Mouse (Mus musculus): ENCODE results near the gene Agap2.

The Agap2 gene

GRCm38 (mm10) chr10:127080901-127081780 is 6.1 kb downstream of the Agap2 start:
- no peak for TF ChIP-seq GATA4 (IDR thresholded peaks at IDR 0.05; ENCODE audit: insufficient replicate concordance, low read length)

- TF ChIP-seq GATA4 (IDR thresholded peaks at IDR 0.05; ENCODE audit: insufficient replicate concordance, low read length) = no peak
These were observed 7.0 kb downstream of the Agap2 start for GRCm38 (mm10) chr10:127081996-127082620.

DNA sequence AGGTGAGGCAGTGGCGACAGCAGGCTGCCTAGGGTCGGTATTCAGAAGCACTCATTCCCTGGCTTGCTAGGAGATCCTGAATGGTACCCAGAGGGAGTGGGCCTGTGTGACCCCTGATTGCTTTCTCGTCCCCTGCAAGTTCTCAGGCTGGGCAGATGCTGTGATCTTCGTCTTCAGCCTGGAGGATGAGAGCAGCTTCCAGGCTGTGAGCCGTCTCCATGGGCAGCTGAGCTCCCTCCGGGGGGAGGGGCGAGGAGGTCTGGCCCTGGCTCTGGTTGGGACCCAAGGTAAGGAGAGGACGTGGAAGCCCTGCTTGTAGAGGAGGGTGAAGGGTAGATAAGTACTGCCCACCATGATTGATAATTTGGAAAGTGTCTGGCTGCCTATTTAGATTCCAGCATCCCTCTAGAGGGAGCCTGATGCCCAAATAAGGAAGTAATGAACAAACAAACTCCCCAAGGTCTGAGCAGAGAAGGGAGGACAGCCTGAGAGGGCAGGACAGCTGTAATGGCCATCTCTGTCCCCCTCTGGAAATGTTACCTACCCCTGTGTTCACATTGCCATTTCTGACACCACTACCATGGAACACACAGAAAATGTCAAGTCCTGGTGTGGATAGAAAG is 8.3 kb downstream of the Agap2 start:
- TF ChIP-seq GATA4 (IDR thresholded peaks at IDR 0.05; ENCODE audit: insufficient replicate concordance, low read length) = no peak

GRCm38 (mm10) chr10:127083915-127084306 is 8.8 kb downstream of the Agap2 start:
- TF ChIP-seq GATA4 (IDR thresholded peaks at IDR 0.05; ENCODE audit: insufficient replicate concordance, low read length) = no peak

DNA sequence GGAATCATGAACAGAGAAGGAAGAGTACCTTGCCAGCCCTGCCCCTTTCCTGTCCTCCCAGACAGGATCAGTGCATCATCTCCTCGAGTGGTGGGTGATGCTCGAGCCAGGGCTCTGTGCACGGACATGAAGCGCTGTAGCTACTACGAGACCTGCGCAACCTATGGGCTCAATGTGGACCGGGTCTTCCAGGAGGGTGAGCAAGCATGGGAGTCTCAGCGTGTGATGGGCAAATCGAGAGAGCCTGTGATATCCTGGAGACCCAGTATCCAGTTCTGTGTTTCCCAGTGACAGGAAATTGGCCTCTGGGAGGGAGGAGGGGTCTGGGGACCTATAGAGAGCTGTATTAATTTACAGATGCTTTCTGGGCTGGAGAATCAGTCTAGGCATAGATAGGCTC is 10.0 kb downstream of the Agap2 start:
- TF ChIP-seq GATA4 (IDR thresholded peaks at IDR 0.05; ENCODE audit: insufficient replicate concordance, low read length) = no peak

DNA sequence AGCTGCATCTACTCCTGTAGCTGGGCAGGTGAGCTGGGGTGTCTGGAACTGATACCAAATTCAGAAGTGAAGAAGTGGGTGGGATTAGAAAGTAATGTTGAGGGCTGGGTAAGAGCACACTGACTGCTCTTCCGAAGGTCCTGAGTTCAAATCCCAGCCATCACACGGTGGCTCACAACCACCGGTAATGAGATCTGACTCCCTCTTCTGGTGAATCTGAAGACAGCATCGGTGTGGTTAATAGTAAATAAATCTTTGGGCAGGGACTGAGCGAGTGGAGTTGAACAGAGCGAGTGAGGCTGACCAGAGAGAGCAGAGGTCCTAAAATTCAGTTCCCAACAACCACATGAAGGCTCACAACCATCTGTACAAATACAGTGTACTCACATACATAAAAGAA is 10.5 kb downstream of the Agap2 start:
- no peak for TF ChIP-seq GATA4 (IDR thresholded peaks at IDR 0.05; ENCODE audit: insufficient replicate concordance, low read length)

DNA sequence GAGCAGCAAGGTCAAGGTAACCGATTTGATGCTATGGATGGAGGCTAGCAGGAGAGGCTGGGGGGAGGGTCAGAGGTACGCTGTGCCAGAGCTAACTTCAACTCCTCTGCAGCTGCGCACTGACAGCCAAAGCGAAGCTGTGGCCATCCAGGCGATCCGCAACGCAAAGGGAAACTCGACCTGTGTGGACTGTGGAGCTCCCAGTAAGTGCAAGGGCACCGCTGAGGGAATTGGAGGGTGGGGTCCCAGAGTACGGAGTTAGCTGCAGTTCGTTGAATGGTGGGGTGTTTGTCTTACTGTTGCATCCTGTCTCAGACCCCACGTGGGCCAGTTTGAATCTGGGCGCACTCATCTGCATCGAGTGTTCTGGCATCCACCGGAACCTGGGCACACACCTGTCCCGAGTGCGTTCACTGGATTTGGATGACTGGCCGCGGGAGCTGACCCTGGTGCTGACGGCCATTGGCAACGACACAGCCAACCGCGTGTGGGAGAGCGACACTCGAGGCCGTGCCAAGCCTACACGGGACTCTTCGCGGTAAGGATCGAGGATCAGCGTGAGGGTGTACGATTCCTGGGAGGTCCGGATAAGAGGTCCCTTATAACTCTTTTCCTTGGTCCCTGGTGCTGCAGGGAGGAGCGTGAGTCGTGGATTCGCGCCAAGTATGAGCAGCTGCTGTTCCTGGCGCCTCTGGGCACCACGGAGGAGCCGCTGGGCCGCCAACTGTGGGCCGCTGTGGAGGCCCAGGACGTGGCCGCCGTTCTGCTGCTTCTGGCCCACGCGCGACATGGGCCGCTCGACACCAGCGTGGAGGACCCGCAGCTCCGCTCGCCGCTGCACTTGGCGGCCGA is 15.7 kb downstream of the Agap2 start:
- TF ChIP-seq GATA4 (IDR thresholded peaks at IDR 0.05; ENCODE audit: insufficient replicate concordance, low read length) = no peak

- no peak for TF ChIP-seq GATA4 (IDR thresholded peaks at IDR 0.05; ENCODE audit: insufficient replicate concordance, low read length)
These were observed 16.7 kb downstream of the Agap2 start for GRCm38 (mm10) chr10:127091507-127092396.

- no peak for TF ChIP-seq GATA4 (IDR thresholded peaks at IDR 0.05; ENCODE audit: insufficient replicate concordance, low read length)
These were observed 17.7 kb downstream of the Agap2 start for GRCm38 (mm10) chr10:127092742-127093141.

DNA sequence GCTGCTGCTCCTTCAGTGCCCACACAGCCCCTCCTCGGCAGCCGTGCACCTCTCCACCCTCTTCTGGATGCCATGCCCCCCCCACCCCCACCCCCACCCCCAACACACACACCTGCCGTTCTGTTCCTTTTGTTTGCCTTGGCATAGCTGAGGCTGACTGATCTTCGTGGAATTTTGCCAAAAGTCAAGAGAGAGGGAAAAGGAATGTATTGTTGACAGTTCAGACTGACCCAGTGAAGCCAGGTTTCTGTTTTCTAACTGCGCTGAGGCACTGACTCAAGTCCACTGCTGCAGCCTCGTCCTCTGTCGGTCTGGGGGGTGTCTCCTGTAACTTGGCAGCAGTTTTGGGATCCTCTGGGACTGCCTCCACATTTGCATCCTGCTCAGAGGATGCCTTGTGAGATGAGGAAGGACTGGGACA is 19.3 kb downstream of the Agap2 start:
- TF ChIP-seq GATA4 (IDR thresholded peaks at IDR 0.05; ENCODE audit: insufficient replicate concordance, low read length) = no peak

DNA sequence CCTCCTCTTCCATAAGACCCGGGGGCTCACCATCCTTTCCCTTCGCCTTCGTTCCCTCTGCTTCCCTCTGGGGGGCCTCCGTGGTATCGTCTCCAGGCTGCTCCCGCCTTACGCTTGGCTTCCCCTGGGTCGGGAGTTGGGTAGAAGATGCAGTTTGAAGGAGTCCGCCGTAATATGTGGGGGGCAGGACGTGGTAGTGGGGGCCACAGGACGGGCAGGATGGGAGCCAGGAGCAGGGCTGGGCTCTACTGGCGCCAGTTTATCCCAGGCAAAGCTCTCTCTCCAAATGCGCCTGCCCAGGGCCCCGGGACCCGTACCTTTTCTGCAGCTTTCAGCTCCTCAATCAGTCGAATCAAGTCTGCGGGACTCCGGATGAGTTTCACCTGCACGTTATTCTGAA is 23.4 kb downstream of the Agap2 start:
- no peak for TF ChIP-seq GATA4 (IDR thresholded peaks at IDR 0.05; ENCODE audit: insufficient replicate concordance, low read length)

GRCm38 (mm10) chr10:127099191-127099590 is 24.1 kb downstream of the Agap2 start:
- TF ChIP-seq GATA4 (IDR thresholded peaks at IDR 0.05; ENCODE audit: insufficient replicate concordance, low read length) = no peak

GRCm38 (mm10) chr10:127099868-127100267 is 24.8 kb downstream of the Agap2 start:
- TF ChIP-seq GATA4 (IDR thresholded peaks at IDR 0.05; ENCODE audit: insufficient replicate concordance, low read length) = no peak

DNA sequence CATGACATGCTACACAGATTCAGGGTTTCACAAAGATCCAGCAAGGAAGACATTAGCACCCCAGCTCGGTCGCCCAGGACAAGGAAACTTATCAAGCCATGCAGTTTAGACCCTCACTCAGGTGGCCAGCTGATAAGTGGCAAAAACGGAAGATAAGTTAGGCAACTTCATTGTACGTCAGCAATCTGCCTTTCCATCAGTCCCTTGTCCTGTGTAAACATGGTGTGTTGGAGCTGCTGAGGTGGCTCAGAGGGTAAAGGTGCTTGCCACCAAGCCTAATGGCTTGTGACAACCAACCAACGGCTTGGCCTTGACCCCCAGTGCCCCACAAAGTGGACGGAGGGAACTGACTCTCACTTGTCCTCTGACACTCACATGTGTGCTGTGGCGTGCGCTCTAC is 25.3 kb downstream of the Agap2 start:
- no peak for TF ChIP-seq GATA4 (IDR thresholded peaks at IDR 0.05; ENCODE audit: insufficient replicate concordance, low read length)
